Mouse (Mus musculus) testis, adult 2 months (tissue): ENCODE measurements around the gene Triobp.

Experiments used
- CTCF ChIP-seq: fragments of 200-500 bp; IDR thresholded peaks from 2 replicates; pipeline ENCODE4 v1.5.1; 2012; ENCODE audit warnings: low read depth, mild to moderate bottlenecking, inconsistent platforms, low read length, moderate library complexity; ENCODE audit not compliant: control insufficient read depth, insufficient read depth, insufficient replicate concordance
- POLR2A ChIP-seq: fragments of 200-500 bp; IDR thresholded peaks from 2 replicates; pipeline ENCODE4 v1.6.1; 2012; ENCODE audit warnings: low read depth, mild to moderate bottlenecking, inconsistent platforms, low read length, moderate library complexity; ENCODE audit not compliant: control insufficient read depth

GRCm38 (mm10) chr15:78901422-78901789 lies 46.1 kb upstream of the Triobp start:
- no peak; the same call in 1 of the 2 replicates for TF ChIP-seq CTCF
- no peak for TF ChIP-seq POLR2A
